Mouse (Mus musculus): ENCODE data around the gene Tnr.
"Not testable (repeated sequence)": the region's sequence is repeated elsewhere in the genome, so short reads cannot be mapped to it uniquely, and the experiment has no call there.

Gene Tnr

GRCm38 (mm10) chr1:159890524-159890923, 367.0 kb downstream of the Tnr start:
- DNase-seq = no peak

GRCm38 (mm10) chr1:159895094-159895493, 371.5 kb downstream of the Tnr start:
- no peak for DNase-seq

DNA sequence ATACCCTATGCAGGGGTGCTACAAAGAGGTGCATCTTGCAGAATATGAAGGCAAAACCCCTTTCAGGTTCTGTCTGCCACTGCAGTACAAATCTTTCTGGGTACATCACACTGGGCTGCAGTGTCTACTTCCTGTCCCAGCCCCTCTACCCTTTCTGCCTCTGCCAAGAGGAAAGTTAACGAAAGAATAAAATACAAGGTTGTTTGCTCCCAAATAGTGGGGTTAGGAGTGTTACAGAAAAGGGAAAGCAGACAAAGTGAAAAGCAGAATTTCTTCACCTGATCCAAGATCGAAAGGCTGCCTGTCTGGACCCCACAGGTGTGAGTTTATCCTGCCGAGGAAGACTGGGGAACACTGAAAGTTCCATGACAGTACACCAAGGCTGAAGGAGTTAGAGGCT, 376.4 kb downstream of the Tnr start:
- DNase-seq = no peak

DNA sequence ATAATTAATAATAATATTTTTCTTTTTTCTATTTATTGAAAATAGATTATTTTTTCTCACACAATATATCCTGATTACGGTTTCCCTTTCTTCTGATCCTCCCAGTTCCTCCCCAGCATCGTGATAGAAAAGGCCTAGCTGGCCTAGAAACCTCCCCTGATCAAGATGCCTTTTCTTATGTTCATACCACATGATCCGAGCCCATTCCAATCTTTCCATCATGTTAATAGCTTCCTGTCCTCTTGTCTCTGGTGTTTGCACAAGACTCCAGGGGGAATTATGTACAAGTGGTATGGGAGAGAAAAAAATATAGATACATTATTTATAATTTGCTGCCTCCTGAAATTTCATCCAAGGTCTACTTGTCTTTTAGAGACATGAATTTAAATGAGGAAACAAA, 377.1 kb downstream of the Tnr start:
- no peak for DNase-seq

DNA sequence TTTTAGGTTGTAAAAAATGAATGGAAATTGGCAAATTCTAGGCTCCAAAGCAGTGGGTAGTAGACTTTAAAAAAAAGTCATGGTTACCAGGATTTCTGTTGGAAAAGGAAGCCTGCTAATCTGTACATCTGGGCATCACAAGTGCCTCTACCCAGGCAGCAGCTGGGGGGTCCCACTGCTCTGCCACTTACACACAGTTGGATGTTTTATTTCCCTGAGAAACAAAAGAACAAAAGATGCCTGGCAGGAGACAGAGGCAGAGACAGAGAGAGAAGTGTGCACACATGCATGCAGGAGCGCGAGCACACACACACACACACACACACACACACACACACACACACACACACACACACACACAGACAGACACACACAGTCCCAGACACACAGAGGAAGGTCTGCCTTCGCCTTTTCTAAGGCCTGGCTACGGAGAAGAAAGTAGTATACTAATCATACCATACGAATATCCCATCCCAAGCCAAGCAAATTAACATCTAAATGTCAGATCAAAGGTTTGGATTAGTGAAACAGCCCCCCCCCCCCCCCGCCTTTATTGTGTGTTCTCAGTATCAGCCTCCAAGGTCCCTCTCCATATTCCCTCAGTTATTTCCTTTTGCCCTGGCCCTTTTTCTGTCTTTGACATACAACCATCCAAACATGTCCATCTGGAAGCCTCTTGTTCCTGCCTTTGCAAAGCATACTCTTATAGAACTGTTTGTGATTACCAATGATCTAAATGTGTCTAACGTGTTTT, 378.0 kb downstream of the Tnr start:
- no peak for DNase-seq

DNA sequence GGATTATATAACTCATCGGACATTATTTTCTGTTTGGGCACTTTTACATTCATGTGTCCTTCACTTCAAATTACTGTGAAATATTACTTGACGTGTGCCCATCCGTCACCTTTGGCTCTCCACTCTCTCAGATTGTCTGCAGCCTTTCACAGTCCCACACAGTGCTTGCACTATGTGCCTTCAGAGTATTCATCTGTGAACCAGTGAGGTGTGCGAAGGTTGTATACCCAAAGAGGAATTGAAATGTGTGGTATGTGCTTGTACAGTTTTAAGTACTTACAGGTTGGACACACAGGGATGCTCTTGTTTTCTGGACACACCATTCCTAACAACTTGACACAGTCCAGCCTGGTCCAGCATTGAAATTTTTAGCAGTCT, 378.5 kb downstream of the Tnr start:
- no peak for DNase-seq

- no peak for DNase-seq
These were observed 387.4 kb downstream of the Tnr start for GRCm38 (mm10) chr1:159911006-159911405.

DNA sequence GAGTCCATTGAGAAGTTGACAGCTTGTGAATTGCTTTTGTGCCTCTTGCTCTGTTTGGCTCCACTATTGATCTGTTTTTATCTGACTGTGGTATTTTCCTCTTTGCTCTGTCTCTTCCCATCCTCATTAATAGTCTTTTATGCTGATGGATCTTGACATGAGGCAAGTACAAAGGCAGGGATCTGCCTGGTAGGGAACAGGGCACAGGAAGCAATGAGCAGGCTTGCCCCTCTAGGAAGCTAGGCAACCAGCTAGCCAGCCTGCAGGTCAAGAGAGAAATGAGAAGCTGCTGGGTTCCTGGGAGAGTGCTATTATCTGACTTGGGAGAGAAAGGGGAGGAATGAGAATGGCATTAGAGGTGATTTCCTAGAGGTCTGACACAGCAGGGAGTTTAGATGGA, 391.2 kb downstream of the Tnr start:
- no peak for DNase-seq

DNA sequence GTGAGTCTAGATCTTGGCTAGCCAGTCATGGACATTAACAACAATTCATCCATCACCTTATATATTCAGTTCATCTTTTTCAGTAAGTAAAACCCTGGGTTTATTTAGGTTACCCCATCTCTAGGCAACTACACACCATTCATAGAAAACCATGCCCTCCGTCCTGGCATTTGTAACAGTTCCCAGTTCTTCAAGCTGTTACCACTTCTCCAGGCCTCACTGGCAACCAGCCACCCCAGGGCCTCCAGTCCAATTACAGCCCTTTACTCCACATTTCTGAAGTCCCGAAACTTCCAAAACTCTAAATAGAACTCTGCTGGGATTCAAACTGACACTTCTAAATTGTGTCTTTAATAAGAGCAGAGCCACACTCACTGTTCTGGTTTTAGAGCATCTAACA, 397.0 kb downstream of the Tnr start:
- no peak for DNase-seq

DNA sequence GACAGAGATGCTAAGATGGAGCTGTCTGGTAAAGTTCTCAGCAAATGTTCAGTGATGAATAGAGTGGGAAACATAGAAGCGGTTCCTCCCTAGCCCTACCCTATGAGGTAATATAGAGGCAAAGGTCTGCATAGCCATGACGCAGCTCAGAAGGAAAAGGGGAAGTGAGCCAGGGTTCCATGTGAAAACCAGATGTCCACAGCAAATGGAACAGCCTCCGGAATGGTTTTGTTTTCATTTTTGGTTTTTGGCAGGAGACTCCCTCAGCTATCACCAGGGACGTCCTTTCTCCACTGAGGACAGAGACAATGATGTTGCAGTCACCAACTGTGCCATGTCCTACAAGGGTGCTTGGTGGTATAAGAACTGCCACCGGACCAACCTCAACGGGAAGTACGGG, 399.4 kb downstream of the Tnr start:
- DNase-seq = no peak

DNA sequence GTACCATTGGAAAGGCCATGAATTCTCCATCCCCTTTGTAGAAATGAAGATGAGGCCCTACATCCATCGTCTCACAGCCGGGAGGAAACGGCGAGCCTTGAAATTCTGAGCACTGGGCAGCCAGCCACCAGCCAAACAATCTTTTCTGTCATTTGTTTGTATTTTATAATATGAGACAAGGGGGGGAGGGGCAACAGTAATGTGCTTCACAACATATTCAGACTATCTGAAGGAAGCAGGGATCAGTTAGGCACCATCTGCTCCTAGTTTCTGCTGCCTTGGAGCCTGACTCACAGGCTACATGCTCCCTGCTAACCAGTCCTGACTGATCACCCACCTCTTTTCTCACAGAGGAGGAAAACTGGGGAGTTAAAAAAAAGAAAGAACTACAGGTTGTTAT, 400.5 kb downstream of the Tnr start:
- no peak for DNase-seq

DNA sequence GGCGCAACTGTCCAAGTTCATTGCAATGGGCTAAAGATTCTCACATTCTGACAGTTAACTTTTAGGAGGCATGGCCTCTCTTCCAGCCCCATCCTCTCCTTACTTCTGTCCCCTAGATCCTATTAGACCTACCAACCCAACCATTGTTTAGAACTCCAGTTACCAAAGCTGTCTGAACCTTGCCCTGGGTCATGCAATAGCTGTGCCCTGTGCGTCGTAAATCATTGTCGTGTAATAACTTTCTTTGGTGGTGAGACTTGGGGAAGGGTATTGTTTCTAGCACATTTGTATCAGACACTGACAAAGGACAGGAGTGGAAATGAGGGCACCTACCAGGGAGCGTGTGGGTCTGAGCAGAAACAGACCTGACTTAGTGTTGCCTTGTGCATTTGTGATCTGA, 401.1 kb downstream of the Tnr start:
- no peak for DNase-seq

GRCm38 (mm10) chr1:159928681-159929335, 405.2 kb downstream of the Tnr start:
- no peak for DNase-seq

DNA sequence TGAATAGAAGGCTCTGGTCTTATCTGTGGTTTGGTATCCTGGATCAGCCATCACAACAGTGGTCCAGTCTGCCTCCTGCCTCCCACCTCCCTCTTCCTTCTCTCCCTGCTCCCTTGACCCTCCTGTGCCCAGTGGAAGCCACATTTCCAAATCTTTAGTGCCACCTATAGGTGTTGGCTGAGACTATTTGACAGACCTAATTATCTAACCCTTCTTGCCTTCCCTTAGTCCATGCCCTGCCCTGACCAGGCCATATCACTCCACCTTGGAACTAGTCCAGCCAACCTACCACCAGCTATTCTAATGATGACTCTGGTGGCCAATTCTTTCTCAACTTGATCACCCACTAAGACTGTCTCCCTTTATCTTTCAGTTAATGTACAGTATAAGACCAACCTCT, 408.5 kb downstream of the Tnr start:
- no peak for DNase-seq

GRCm38 (mm10) chr1:159932598-159932997, 409.0 kb downstream of the Tnr start:
- no peak for DNase-seq

- no peak for DNase-seq
These were observed 414.9 kb downstream of the Tnr start for GRCm38 (mm10) chr1:159938449-159938848.

DNA sequence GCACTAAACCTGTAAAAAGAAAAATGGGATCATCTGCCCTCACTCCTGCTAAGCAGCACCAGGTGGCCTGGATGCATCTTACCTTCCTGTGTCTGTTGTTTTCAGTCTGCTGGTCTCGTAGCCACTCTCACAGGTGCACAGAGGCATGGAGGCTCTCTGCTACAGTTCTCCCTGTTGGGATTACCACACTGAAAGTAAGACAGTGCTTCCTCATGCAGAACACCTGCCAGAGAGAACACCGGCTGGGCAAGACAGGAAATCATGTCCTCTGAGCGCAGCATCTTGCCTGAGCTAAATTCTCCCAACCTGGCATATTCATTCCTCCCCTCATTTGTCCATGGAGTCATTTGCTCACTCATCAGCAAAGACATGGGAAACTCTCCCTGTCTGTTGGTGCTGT, 415.8 kb downstream of the Tnr start:
- no peak for DNase-seq

DNA sequence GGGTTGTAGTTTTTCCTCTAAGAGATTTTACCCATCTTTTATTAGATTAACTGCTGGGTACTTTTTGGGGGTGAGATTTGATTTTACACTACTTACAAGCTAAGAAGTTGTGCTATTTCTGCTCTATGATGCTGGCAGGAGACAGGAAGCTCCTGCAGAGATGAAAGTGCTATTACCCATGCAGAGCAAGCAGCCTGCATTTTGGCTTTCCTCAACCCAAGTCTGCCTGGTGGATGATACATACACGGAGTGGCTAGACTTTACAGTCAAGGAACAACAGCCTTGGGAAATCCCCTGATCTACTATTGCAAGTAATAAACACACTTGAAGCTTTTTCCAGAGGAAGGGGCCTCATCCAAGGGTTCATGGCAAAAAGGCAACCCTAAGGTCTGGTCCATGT, 430.0 kb downstream of the Tnr start:
- no peak for DNase-seq

- no peak for DNase-seq
These were observed 439.8 kb downstream of the Tnr start for GRCm38 (mm10) chr1:159963351-159963750.

- not testable (repeated sequence) for DNase-seq
These were observed 442.7 kb downstream of the Tnr start for GRCm38 (mm10) chr1:159966286-159966685.

GRCm38 (mm10) chr1:159968395-159968794, 444.8 kb downstream of the Tnr start:
- no peak for DNase-seq

- no peak for DNase-seq
These were observed 454.2 kb downstream of the Tnr start for GRCm38 (mm10) chr1:159977786-159978185.

GRCm38 (mm10) chr1:159979096-159979495, 455.5 kb downstream of the Tnr start:
- no peak for DNase-seq

GRCm38 (mm10) chr1:159980355-159980754, 456.8 kb downstream of the Tnr start:
- DNase-seq = no peak
